Mouse (Mus musculus): ENCODE measurements around the gene Zfyve27. TPM values are rescaled to one million over a fixed set of nuclear protein-coding genes. Genes with fewer than 3 reads are reported as not detected.

Gene Zfyve27
- polyA plus RNA-seq, 1 experiment from 2014 or later, result 22.5 TPM

- no peak overlapping the region for H3K4me3 ChIP-seq
- 69% methylated on average over 7 of the region's 7 CpGs for WGBS
- no peaks in the 10 kb centered on the region for H3K9me3 ChIP-seq
- H3K27me3 ChIP-seq, result no peaks in the 10 kb centered on the region
- no peaks in the 10 kb centered on the region for H3K36me3 ChIP-seq
- ATAC-seq (ENCODE audit: insufficient number of reproducible peaks, low FRiP score, low TSS enrichment, low read depth), result no peak
- H3K4me1 ChIP-seq, result no peaks in the 10 kb centered on the region
- H3K9ac ChIP-seq, result no peak overlapping the region
- no peak overlapping the region for H3K27ac ChIP-seq
- H3K4me2 ChIP-seq, result no peak overlapping the region
These were observed 53.1 kb downstream of the Zfyve27 start for GRCm38 (mm10) chr19:42216699-42217373.

GRCm38 (mm10) chr19:42217374-42217763 is 53.6 kb downstream of the Zfyve27 start:
- H3K27me3 ChIP-seq, result no peaks in the 10 kb centered on the region
- H3K9me3 ChIP-seq, result no peaks in the 10 kb centered on the region
- WGBS, result 23% methylated on average over 2 of the region's 2 CpGs
- no peak overlapping the region for H3K9ac ChIP-seq
- no peak overlapping the region for H3K4me2 ChIP-seq
- H3K27ac ChIP-seq, result no peak overlapping the region
- H3K36me3 ChIP-seq, result no peaks in the 10 kb centered on the region
- no peaks in the 10 kb centered on the region for H3K4me1 ChIP-seq
- no peak for ATAC-seq (ENCODE audit: insufficient number of reproducible peaks, low FRiP score, low TSS enrichment, low read depth)
- H3K4me3 ChIP-seq, result no peak overlapping the region

- Histone ChIP-seq H3K4me3 (no peak overlapping the region), H3K9me3 (no peaks in the 10 kb centered on the region), H3K36me3 (no peaks in the 10 kb centered on the region), H3K9ac (no peak overlapping the region), H3K27me3 (0 out of 2 replicates have a peak, but pooled peaks cover 5% of the 10 kb centered on the region), H3K27ac (no peak overlapping the region), H3K4me2 (no peak overlapping the region), H3K4me1 (no peaks in the 10 kb centered on the region)
- WGBS, result 78% methylated on average over 10 of the region's 10 CpGs
- no peak for ATAC-seq (ENCODE audit: insufficient number of reproducible peaks, low FRiP score, low TSS enrichment, low read depth)
These were observed 62.7 kb downstream of the Zfyve27 start for GRCm38 (mm10) chr19:42226451-42226850.

GRCm38 (mm10) chr19:42229499-42230287 is 65.9 kb downstream of the Zfyve27 start:
- WGBS, result 75% methylated on average over 17 of the region's 17 CpGs
- H3K36me3 ChIP-seq, result no peaks in the 10 kb centered on the region
- H3K4me1 ChIP-seq, result no peaks in the 10 kb centered on the region
- no peak overlapping the region for H3K27ac ChIP-seq
- H3K4me3 ChIP-seq, result no peak overlapping the region
- no peak overlapping the region for H3K9ac ChIP-seq
- H3K4me2 ChIP-seq, result no peak overlapping the region
- no peak for ATAC-seq (ENCODE audit: insufficient number of reproducible peaks, low FRiP score, low TSS enrichment, low read depth)
- no peaks in the 10 kb centered on the region for H3K9me3 ChIP-seq
- H3K27me3 ChIP-seq, result no peaks in the 10 kb centered on the region

GRCm38 (mm10) chr19:42230288-42230568 is 66.5 kb downstream of the Zfyve27 start:
- no peak for ATAC-seq (ENCODE audit: insufficient number of reproducible peaks, low FRiP score, low TSS enrichment, low read depth)
- H3K4me1 ChIP-seq, result no peaks in the 10 kb centered on the region
- H3K4me2 ChIP-seq, result no peak overlapping the region
- no peaks in the 10 kb centered on the region for H3K36me3 ChIP-seq
- 64% methylated on average over 5 of the region's 5 CpGs for WGBS
- no peaks in the 10 kb centered on the region for H3K27me3 ChIP-seq
- H3K9ac ChIP-seq, result no peak overlapping the region
- no peak overlapping the region for H3K4me3 ChIP-seq
- H3K27ac ChIP-seq, result no peak overlapping the region
- H3K9me3 ChIP-seq, result no peaks in the 10 kb centered on the region

- WGBS, result 78% methylated on average over 13 of the region's 13 CpGs
- no peaks in the 10 kb centered on the region for H3K27me3 ChIP-seq
- no peaks in the 10 kb centered on the region for H3K4me1 ChIP-seq
- no peak overlapping the region for H3K4me3 ChIP-seq
- ATAC-seq (ENCODE audit: insufficient number of reproducible peaks, low FRiP score, low TSS enrichment, low read depth), result no peak
- no peak overlapping the region for H3K9ac ChIP-seq
- no peaks in the 10 kb centered on the region for H3K36me3 ChIP-seq
- H3K27ac ChIP-seq, result no peak overlapping the region
- no peak overlapping the region for H3K4me2 ChIP-seq
- no peaks in the 10 kb centered on the region for H3K9me3 ChIP-seq
These were observed 67.2 kb downstream of the Zfyve27 start for GRCm38 (mm10) chr19:42230986-42231385.

- H3K27ac ChIP-seq, result no peak overlapping the region
- H3K4me3 ChIP-seq, result no peak overlapping the region
- WGBS, result 12% methylated on average over 4 of the region's 4 CpGs
- no peak for ATAC-seq (ENCODE audit: insufficient number of reproducible peaks, low FRiP score, low TSS enrichment, low read depth)
- H3K27me3 ChIP-seq, result no peaks in the 10 kb centered on the region
- H3K4me1 ChIP-seq, result peaks cover 15% of the 10 kb centered on the region
- H3K9ac ChIP-seq, result no peak overlapping the region
- H3K9me3 ChIP-seq, result no peaks in the 10 kb centered on the region
- H3K36me3 ChIP-seq, result no peaks in the 10 kb centered on the region
- H3K4me2 ChIP-seq, result no peak overlapping the region
These were observed 74.0 kb downstream of the Zfyve27 start for GRCm38 (mm10) chr19:42237602-42238340.

GRCm38 (mm10) chr19:42238341-42238715 is 74.6 kb downstream of the Zfyve27 start:
- no peak for ATAC-seq (ENCODE audit: insufficient number of reproducible peaks, low FRiP score, low TSS enrichment, low read depth)
- no peak overlapping the region for H3K4me2 ChIP-seq

GRCm38 (mm10) chr19:42240881-42241280 is 77.1 kb downstream of the Zfyve27 start:
- Histone ChIP-seq H3K4me2 (no peak overlapping the region), H3K9ac (no peak overlapping the region), H3K27me3 (no peaks in the 10 kb centered on the region), H3K4me1 (peaks cover 15% of the 10 kb centered on the region), H3K27ac (no peak overlapping the region), H3K9me3 (no peaks in the 10 kb centered on the region), H3K4me3 (no peak overlapping the region), H3K36me3 (no peaks in the 10 kb centered on the region)
- no peak for ATAC-seq (ENCODE audit: insufficient number of reproducible peaks, low FRiP score, low TSS enrichment, low read depth)
- 40% methylated on average over 8 of the region's 8 CpGs for whole genome bisulfite sequencing

More at GRCm38 (mm10) chr19:42238341-42238715, 74.6 kb downstream of the Zfyve27 start:
- WGBS, result 59% methylated on average over 7 of the region's 7 CpGs
- Histone ChIP-seq H3K36me3 (no peaks in the 10 kb centered on the region), H3K4me3 (no peak overlapping the region), H3K27me3 (no peaks in the 10 kb centered on the region), H3K4me1 (peaks cover 15% of the 10 kb centered on the region), H3K9me3 (no peaks in the 10 kb centered on the region), H3K27ac (no peak overlapping the region), H3K9ac (no peak overlapping the region)

GRCm38 (mm10) chr19:42243401-42243800 is 79.7 kb downstream of the Zfyve27 start:
- no peaks in the 10 kb centered on the region for H3K9me3 ChIP-seq
- 32% methylated on average over 3 of the region's 3 CpGs for WGBS
- peaks cover 10% of the 10 kb centered on the region for H3K4me1 ChIP-seq
- H3K27me3 ChIP-seq, result peaks cover 8% of the 10 kb centered on the region; the same call in 1 of the 2 replicates
- H3K27ac ChIP-seq, result no peak overlapping the region
- no peak overlapping the region for H3K4me2 ChIP-seq
- no peak overlapping the region for H3K9ac ChIP-seq
- no peak overlapping the region for H3K4me3 ChIP-seq
- no peaks in the 10 kb centered on the region for H3K36me3 ChIP-seq
- no peak for ATAC-seq (ENCODE audit: insufficient number of reproducible peaks, low FRiP score, low TSS enrichment, low read depth)

Measured in limb, embryonic 15.5 days (tissue).